Mouse (Mus musculus) kidney, adult 2 months (tissue): Measurements from ENCODE around the gene Sf3b5. TPM values are rescaled to one million over a fixed set of nuclear protein-coding genes. Genes with fewer than 3 reads are reported as not detected.

Experiments used
- DNase-seq: peaks from one replicate; pipeline ENCODE4 v3.0.0; 2021
- H3K27ac ChIP-seq: fragments of 200-500 bp; 2 replicates; pipeline ENCODE4 v1.5.1; 2012; ENCODE audit warnings: low read depth, low read length, control low read depth, inconsistent platforms; ENCODE audit not compliant: insufficient read depth
- H3K27me3 ChIP-seq: fragments of 200-500 bp; replicated peaks from 2 replicates; pipeline ENCODE4 v1.6.1; 2012; ENCODE audit warnings: mild to moderate bottlenecking, moderate library complexity, low read length, inconsistent platforms; ENCODE audit not compliant: control insufficient read depth, insufficient read depth
- H3K36me3 ChIP-seq: fragments of 200-500 bp; 2 replicates; pipeline ENCODE4 v1.6.1; 2012; ENCODE audit warnings: mild to moderate bottlenecking, moderate library complexity, low read length, inconsistent platforms; ENCODE audit not compliant: control insufficient read depth, insufficient read depth
- H3K4me1 ChIP-seq: fragments of 200-500 bp; 2 replicates; pipeline ENCODE4 v1.6.1; 2011; ENCODE audit warnings: low read length; ENCODE audit not compliant: control insufficient read depth, insufficient read depth
- H3K4me3 ChIP-seq: fragments of 200-500 bp; 2 replicates; pipeline ENCODE4 v1.5.1; 2011; ENCODE audit warnings: mild to moderate bottlenecking, low read depth, low read length, control low read depth; ENCODE audit not compliant: insufficient read depth
- CTCF ChIP-seq: fragments of 200-500 bp; conservative IDR thresholded peaks from 2 replicates; pipeline ENCODE4 v1.5.1; 2011; ENCODE audit warnings: low read depth, mild to moderate bottlenecking, control low read depth, low read length, moderate library complexity, mixed read lengths; ENCODE audit not compliant: insufficient read depth, insufficient read length
- POLR2A ChIP-seq: fragments of 200-500 bp; IDR thresholded peaks from one replicate; pipeline ENCODE4 v1.6.1; 2011; ENCODE audit warnings: low read depth, low read length, control low read depth
- WGBS: fragments of 180-500 bp; shearing (Covaris S2); methylation state at CpG from one replicate; pipeline ENCODE4 v1.1.7; 2018; 5-methylcytosine and 5-hydroxymethylcytosine counted together
- polyA plus RNA-seq: library from polyadenylated mRNA; depleted of rRNA; stranded (reverse); fragments of >200 nt; gene quantifications from 2 replicates; pipeline ENCODE4 v1.2.3, GENCODE M21; 2012; rRNA removed

Sf3b5 gene
- polyA plus RNA-seq, 1 experiment: 26.0 TPM

- Histone ChIP-seq H3K36me3 (no peaks in the 10 kb centered on the region), H3K4me3 (no peak overlapping the region), H3K27me3 (no peaks in the 10 kb centered on the region), H3K27ac (no peak overlapping the region), H3K4me1 (no peaks in the 10 kb centered on the region)
- DNase-seq: no peak
- no peak for TF ChIP-seq POLR2A
- no peak for TF ChIP-seq CTCF
- WGBS: 86% methylated on average over 6 of the region's 6 CpGs
Measured at GRCm38 (mm10) chr10:13056863-13057381, 51.8 kb downstream of the Sf3b5 start.

Other genes with a start within 250 kb of the Sf3b5 start
- gene Utrn, start 136.0 kb upstream of the Sf3b5 start, polyA plus RNA-seq: 20.8 and 21.1 TPM in 2 replicates
- gene Stx11, start 41.0 kb upstream of the Sf3b5 start, polyA plus RNA-seq: 1.4 and 1.5 TPM in 2 replicates
- gene Plagl1, start 55.2 kb downstream of the Sf3b5 start, polyA plus RNA-seq: 11.6 and 12.7 TPM in 2 replicates
- not detected in 2 replicates for gene Zc2hc1b, start 172.7 kb downstream of the Sf3b5 start, polyA plus RNA-seq
- gene Ltv1, start 187.8 kb downstream of the Sf3b5 start, polyA plus RNA-seq: 10.0 and 12.1 TPM in 2 replicates